In the genomic region with DNA sequence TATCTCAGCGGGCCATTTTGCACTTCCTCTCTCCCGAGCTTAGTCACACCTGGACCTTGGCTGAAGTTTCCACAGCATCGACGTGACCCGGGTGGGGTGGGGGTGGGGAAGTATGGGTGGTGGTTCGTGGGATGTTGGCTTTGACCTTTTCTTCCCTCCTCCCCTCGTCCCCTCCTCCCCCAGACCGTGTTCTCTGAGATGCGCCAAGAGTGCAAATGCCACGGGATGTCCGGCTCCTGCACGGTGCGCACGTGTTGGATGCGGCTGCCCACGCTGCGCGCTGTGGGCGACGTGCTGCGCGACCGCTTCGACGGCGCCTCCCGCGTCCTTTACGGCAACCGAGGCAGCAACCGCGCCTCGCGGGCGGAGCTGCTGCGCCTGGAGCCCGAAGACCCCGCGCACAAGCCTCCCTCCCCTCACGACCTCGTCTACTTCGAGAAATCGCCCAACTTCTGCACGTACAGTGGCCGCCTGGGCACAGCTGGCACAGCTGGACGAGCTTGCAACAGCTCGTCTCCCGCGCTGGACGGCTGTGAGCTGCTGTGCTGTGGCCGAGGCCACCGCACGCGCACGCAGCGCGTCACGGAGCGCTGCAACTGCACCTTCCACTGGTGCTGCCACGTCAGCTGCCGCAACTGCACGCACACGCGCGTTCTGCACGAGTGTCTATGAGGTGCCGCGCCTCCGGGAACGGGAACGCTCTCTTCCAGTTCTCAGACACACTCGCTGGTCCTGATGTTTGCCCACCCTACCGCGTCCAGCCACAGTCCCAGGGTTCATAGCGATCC, we compare ENCODE assay signal across 8 mouse cellular contexts. TPM values are rescaled to one million over a fixed set of nuclear protein-coding genes. Genes with fewer than 3 reads are reported as not detected.
A peak's percentile ranks its signal among the peaks of the same experiment; 100 is the strongest.
DNase-seq lines count a peak whose midpoint lies in the region; ATAC-seq and TF ChIP-seq lines count a peak whose summit lies in the region.
"Had no signal": no experiment of that assay in that cellular context is flagged by ENCODE, and none has a peak within 500 bp of the region (broad histone marks: within the 10 kb centered on the region; RNA-seq: fewer than 3 reads in every experiment).

No protein-coding gene starts in this region.

- H3K9me3 ChIP-seq in lung, embryonic 14.5 days (ENCODE audit: low read depth, low read length), result no peaks in the 10 kb centered on the region
- no peaks in the 10 kb centered on the region for H3K9me3 ChIP-seq in forebrain, embryonic 11.5 days (ENCODE audit: control insufficient read depth, low read length)
- H3K9me3 ChIP-seq in limb, embryonic 14.5 days (ENCODE audit: control insufficient read depth, low read length), result no peaks in the 10 kb centered on the region

- H3K27me3 ChIP-seq in lung, embryonic 14.5 days (ENCODE audit: insufficient read depth, low read length), result peaks cover 100% of the 10 kb centered on the region
- peaks cover 98% of the 10 kb centered on the region for H3K27me3 ChIP-seq in forebrain, embryonic 11.5 days (ENCODE audit: control insufficient read depth, insufficient read depth, low read length)
- peaks cover 99% of the 10 kb centered on the region for H3K27me3 ChIP-seq in limb, embryonic 14.5 days (ENCODE audit: control insufficient read depth, insufficient read depth, low read length)
- H3K27me3 ChIP-seq in splenic B cell, adult 2 months (ENCODE audit: control insufficient read depth, insufficient read depth, low read length, poor library complexity, severe bottlenecking), result no peaks in the 10 kb centered on the region
- H3K27me3 ChIP-seq in thymus, adult 2 months (ENCODE audit: control insufficient read depth, insufficient read depth, low read length), result peaks cover 52% of the 10 kb centered on the region

- H3K27ac ChIP-seq in lung, embryonic 14.5 days (ENCODE audit: low read depth), result no peak overlapping the region
- no peak overlapping the region for H3K27ac ChIP-seq in forebrain, embryonic 11.5 days (ENCODE audit: low read depth, low read length)
- no peak overlapping the region for H3K27ac ChIP-seq in limb, embryonic 14.5 days (replicated peaks; ENCODE audit: low read depth, low read length)
- H3K27ac ChIP-seq in thymus, adult 2 months (ENCODE audit: control insufficient read depth, insufficient read depth, low read length), result no peak overlapping the region

- no peak overlapping the region for H3K9ac ChIP-seq in lung, embryonic 14.5 days
- no peak overlapping the region for H3K9ac ChIP-seq in forebrain, embryonic 11.5 days (ENCODE audit: low read length)
- no peak overlapping the region for H3K9ac ChIP-seq in limb, embryonic 14.5 days (ENCODE audit: low read depth, low read length, severe bottlenecking)

- ATAC-seq in lung, embryonic 14.5 days (ENCODE audit: insufficient read depth), result no peak
- ATAC-seq in forebrain, embryonic 11.5 days (replicated peaks; ENCODE audit: low FRiP score), result no peak
- no peak for ATAC-seq in limb, embryonic 14.5 days (ENCODE audit: low FRiP score, low read depth)
- no peak for ATAC-seq in activated CD4-positive, CD25-positive, alpha-beta regulatory T cell, adult 4 months

- 1% methylated on average over 75 of the region's 75 CpGs for WGBS in lung, embryonic 14.5 days
- WGBS in forebrain, embryonic 11.5 days, result 1% methylated on average over 75 of the region's 75 CpGs
- WGBS in limb, embryonic 14.5 days, result 2% methylated on average over 74 of the region's 75 CpGs
- 5% methylated on average over 75 of the region's 75 CpGs for WGBS in thymus, adult 2 months

- DNase-seq in lung, embryonic 14.5 days, result no peak
- DNase-seq in lung, postnatal 25 days (ENCODE audit: low spot score), result no peak
- peak; percentile 50 for DNase-seq in forebrain, embryonic 11.5 days (ENCODE audit: low spot score)
- no peak for DNase-seq in limb, embryonic 14.5 days (ENCODE audit: low spot score)
- peak; percentile 36 for DNase-seq in splenic B cell, adult 2 months (ENCODE audit: low read depth, low spot score)
- no peak for DNase-seq in thymus, adult 2 months

- TF ChIP-seq POLR2A in limb, embryonic 14.5 days (IDR thresholded peaks at IDR 0.05; ENCODE audit: borderline replicate concordance, extremely low read depth, insufficient read depth, insufficient read length), result no peak
- TF ChIP-seq POLR2A in thymus, adult 2 months (IDR thresholded peaks at IDR 0.05; ENCODE audit: control insufficient read depth, extremely low read depth, insufficient read depth, low read length, poor library complexity), result no peak

- no peak for TF ChIP-seq CTCF in lung, embryonic 14.5 days (IDR thresholded peaks at IDR 0.05; ENCODE audit: low read depth)
- TF ChIP-seq CTCF in thymus, adult 2 months (IDR thresholded peaks at IDR 0.05; ENCODE audit: borderline replicate concordance, control insufficient read depth, extremely low read depth, insufficient read depth, low read length, poor library complexity), result no peak

- no peaks in the 10 kb centered on the region for H3K4me1 ChIP-seq in lung, embryonic 14.5 days (ENCODE audit: insufficient read depth)
- H3K4me1 ChIP-seq in forebrain, embryonic 11.5 days (replicated peaks; ENCODE audit: control insufficient read depth, insufficient read depth, low read length), result peaks cover 16% of the 10 kb centered on the region
- H3K4me1 ChIP-seq in limb, embryonic 14.5 days (ENCODE audit: control insufficient read depth, insufficient read depth, low read length), result 0 out of 2 replicates have a peak, but pooled peaks cover 2% of the 10 kb centered on the region
- peaks cover 15% of the 10 kb centered on the region; the same call in 1 of the 2 replicates for H3K4me1 ChIP-seq in thymus, adult 2 months (replicated peaks; ENCODE audit: control insufficient read depth, insufficient read depth, low read length)

- H3K36me3 ChIP-seq in lung, embryonic 14.5 days (ENCODE audit: insufficient read depth), result no peaks in the 10 kb centered on the region
- no peaks in the 10 kb centered on the region for H3K36me3 ChIP-seq in forebrain, embryonic 11.5 days (ENCODE audit: control insufficient read depth, insufficient read depth, low read length)
- no peaks in the 10 kb centered on the region for H3K36me3 ChIP-seq in limb, embryonic 14.5 days (ENCODE audit: control insufficient read depth, insufficient read depth, low read length)
- no peaks in the 10 kb centered on the region for H3K36me3 ChIP-seq in splenic B cell, adult 2 months (ENCODE audit: control insufficient read depth, insufficient read depth, low read length, poor library complexity, severe bottlenecking)
- H3K36me3 ChIP-seq in thymus, adult 2 months (ENCODE audit: control insufficient read depth, insufficient read depth, low read length), result no peaks in the 10 kb centered on the region

- peak overlapping the region; percentile 44; the same call in 1 of the 2 replicates for H3K4me2 ChIP-seq in lung, embryonic 14.5 days
- no peak overlapping the region for H3K4me2 ChIP-seq in forebrain, embryonic 11.5 days (ENCODE audit: low read depth, low read length, severe bottlenecking)
- peak overlapping the region; percentile 45 for H3K4me2 ChIP-seq in limb, embryonic 14.5 days (replicated peaks; ENCODE audit: low read depth, low read length, severe bottlenecking)

- peak overlapping the region; percentile 21 for H3K4me3 ChIP-seq in lung, embryonic 14.5 days (ENCODE audit: low read depth, low read length)
- H3K4me3 ChIP-seq in forebrain, embryonic 11.5 days (ENCODE audit: low read depth, low read length), result no peak overlapping the region
- peak overlapping the region; percentile 34 for H3K4me3 ChIP-seq in limb, embryonic 14.5 days (replicated peaks; ENCODE audit: low read length)
- no peak overlapping the region for H3K4me3 ChIP-seq in thymus, adult 2 months (ENCODE audit: control insufficient read depth, insufficient read depth, low read length)

RNA-seq across cellular contexts. Expression of gene Wnt1, which starts 2.8 kb away (rescaled TPM):
- polyA plus RNA-seq in lung, embryonic 14.5 days (2014; fragmentation: Nextera tagmentation; extraction: Ambion mirVana), result not detected in 2 replicates
- polyA plus RNA-seq in forebrain, embryonic 11.5 days (2014; fragmentation: Nextera tagmentation; extraction: Ambion mirVana), result 0.47 and 0.68 TPM in 2 replicates
- polyA plus RNA-seq in limb, embryonic 14.5 days (2012; rRNA removed), result not detected in 2 replicates
- polyA plus RNA-seq in limb, embryonic 14.5 days (2014; fragmentation: Nextera tagmentation; extraction: Ambion mirVana), result 0.08 TPM in 1 of 2 replicates, not detected in the other
- polyA plus RNA-seq in thymus, adult 2 months (2012; rRNA removed), result 0.07 and 0.22 TPM in 2 replicates
- polyA plus RNA-seq in activated CD4-positive, CD25-positive, alpha-beta regulatory T cell, adult 4 months (2017; shearing (Covaris generic)), result not detected
- polyA plus RNA-seq: liver, embryonic 16.5 days had no signal

RNA-seq across cellular contexts. Expression of gene Wnt10b, which starts 14.5 kb away (rescaled TPM):
- polyA plus RNA-seq in lung, embryonic 14.5 days (2014; fragmentation: Nextera tagmentation; extraction: Ambion mirVana), result 0.11 TPM in 1 of 2 replicates, not detected in the other
- 0.41 and 0.43 TPM in 2 replicates for polyA plus RNA-seq in forebrain, embryonic 11.5 days (2014; fragmentation: Nextera tagmentation; extraction: Ambion mirVana)
- 13.7 and 14.9 TPM in 2 replicates for polyA plus RNA-seq in limb, embryonic 14.5 days (2012; rRNA removed)
- 6.3 and 7.4 TPM in 2 replicates for polyA plus RNA-seq in limb, embryonic 14.5 days (2014; fragmentation: Nextera tagmentation; extraction: Ambion mirVana)
- polyA plus RNA-seq in thymus, adult 2 months (2012; rRNA removed), result 3.4 and 3.9 TPM in 2 replicates
- under 1 TPM in 1 of 2 experiments, not detected in 1; 0.22 TPM for polyA plus RNA-seq in activated CD4-positive, CD25-positive, alpha-beta regulatory T cell, adult 4 months (2017; shearing (Covaris generic))
- polyA plus RNA-seq: liver, embryonic 16.5 days had no signal

RNA-seq across cellular contexts. Expression of gene Ddn, which starts 16.9 kb away (rescaled TPM):
- polyA plus RNA-seq in lung, embryonic 14.5 days (2014; fragmentation: Nextera tagmentation; extraction: Ambion mirVana), result 0.04 and 0.12 TPM in 2 replicates
- not detected in 2 replicates for polyA plus RNA-seq in forebrain, embryonic 11.5 days (2014; fragmentation: Nextera tagmentation; extraction: Ambion mirVana)
- 0.44 and 0.59 TPM in 2 replicates for polyA plus RNA-seq in limb, embryonic 14.5 days (2012; rRNA removed)
- polyA plus RNA-seq in limb, embryonic 14.5 days (2014; fragmentation: Nextera tagmentation; extraction: Ambion mirVana), result 0.14 TPM in 1 of 2 replicates, not detected in the other
- polyA plus RNA-seq in thymus, adult 2 months (2012; rRNA removed), result 0.26 and 0.65 TPM in 2 replicates
- not detected for polyA plus RNA-seq in activated CD4-positive, CD25-positive, alpha-beta regulatory T cell, adult 4 months (2017; shearing (Covaris generic))
- polyA plus RNA-seq: liver, embryonic 16.5 days had no signal

RNA-seq across cellular contexts. Expression of gene Arf3, which starts 29.4 kb away (rescaled TPM):
- 35.4 and 42.5 TPM in 2 replicates for polyA plus RNA-seq in lung, embryonic 14.5 days (2014; fragmentation: Nextera tagmentation; extraction: Ambion mirVana)
- 38.1 and 41.4 TPM in 2 replicates for polyA plus RNA-seq in forebrain, embryonic 11.5 days (2014; fragmentation: Nextera tagmentation; extraction: Ambion mirVana)
- 75.0 and 96.4 TPM in 2 replicates for polyA plus RNA-seq in limb, embryonic 14.5 days (2012; rRNA removed)
- polyA plus RNA-seq in limb, embryonic 14.5 days (2014; fragmentation: Nextera tagmentation; extraction: Ambion mirVana), result 37.4 and 39.6 TPM in 2 replicates
- 165 and 182 TPM in 2 replicates for polyA plus RNA-seq in thymus, adult 2 months (2012; rRNA removed)
- 10 to 100 TPM; 29.9 to 46.7 TPM for polyA plus RNA-seq in activated CD4-positive, CD25-positive, alpha-beta regulatory T cell, adult 4 months (2017; shearing (Covaris generic))

RNA-seq across cellular contexts. Expression of gene Prkag1, which starts 38.9 kb away (rescaled TPM):
- polyA plus RNA-seq in lung, embryonic 14.5 days (2014; fragmentation: Nextera tagmentation; extraction: Ambion mirVana), result 93.4 and 93.7 TPM in 2 replicates
- polyA plus RNA-seq in forebrain, embryonic 11.5 days (2014; fragmentation: Nextera tagmentation; extraction: Ambion mirVana), result 89.4 and 92.5 TPM in 2 replicates
- 93.1 and 93.7 TPM in 2 replicates for polyA plus RNA-seq in limb, embryonic 14.5 days (2012; rRNA removed)
- 81.3 and 82.3 TPM in 2 replicates for polyA plus RNA-seq in limb, embryonic 14.5 days (2014; fragmentation: Nextera tagmentation; extraction: Ambion mirVana)
- 90.7 and 105 TPM in 2 replicates for polyA plus RNA-seq in thymus, adult 2 months (2012; rRNA removed)
- polyA plus RNA-seq in activated CD4-positive, CD25-positive, alpha-beta regulatory T cell, adult 4 months (2017; shearing (Covaris generic)), result 100 to 1,000 TPM in 1 of 2 experiments, 10 to 100 TPM in 1; 98.2 to 133 TPM

Comparison
In these comparisons a context has a peak if more than half of its experiments do, and no peak if none do; other contexts are left out.
1. DNase-seq: peak in forebrain, embryonic 11.5 days (single experiment) and splenic B cell, adult 2 months (single experiment); none in lung, embryonic 14.5 days (single experiment), lung, postnatal 25 days (single experiment), limb, embryonic 14.5 days (single experiment) and thymus, adult 2 months (single experiment).
2. H3K4me3 ChIP-seq: peak in lung, embryonic 14.5 days (single experiment) and limb, embryonic 14.5 days (single experiment); none in forebrain, embryonic 11.5 days (single experiment) and thymus, adult 2 months (single experiment).